ENCODE assay signal across 8 mouse cellular contexts in the genomic region with DNA sequence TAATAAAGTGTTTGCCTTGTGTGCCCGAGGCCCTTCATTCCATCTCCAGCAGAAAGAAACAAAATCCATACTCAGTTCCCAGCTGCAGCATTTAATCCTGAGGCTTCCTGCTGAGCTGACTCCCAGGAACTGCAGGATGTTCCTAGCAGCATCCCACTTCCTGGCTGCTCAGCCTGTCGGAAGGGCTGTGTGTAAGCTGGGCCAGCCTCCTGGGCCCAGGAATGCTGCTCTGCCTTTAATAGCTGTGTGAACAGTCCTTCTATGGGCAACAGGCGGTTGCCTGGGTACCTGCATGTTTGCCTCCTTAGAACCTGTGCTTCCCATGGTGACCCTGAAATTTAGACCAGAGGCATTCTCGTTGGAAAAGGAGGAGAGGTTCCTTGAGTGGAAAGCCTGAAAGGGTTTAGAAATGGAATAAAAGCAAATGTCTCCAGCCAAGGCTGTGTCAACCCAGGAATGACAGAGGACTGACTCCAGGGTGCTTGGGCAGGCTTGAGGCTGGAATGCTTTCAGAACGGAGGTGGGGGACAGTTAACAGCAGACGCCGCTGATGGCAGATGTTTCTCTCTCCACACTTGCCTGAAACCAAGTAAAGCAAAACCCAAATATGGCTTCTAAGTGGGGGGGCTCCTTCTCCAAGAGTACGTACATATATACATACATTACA. TPM values are rescaled to one million over a fixed set of nuclear protein-coding genes. Genes with fewer than 3 reads are reported as not detected.
DNase-seq lines count a peak whose midpoint lies in the region; ATAC-seq and TF ChIP-seq lines count a peak whose summit lies in the region.

No protein-coding gene starts in this region.

- 0 out of 2 replicates have a peak, but pooled peaks have one; percentile 50 for TF ChIP-seq POLR2A in heart, adult 2 months (IDR thresholded peaks at IDR 0.05; ENCODE audit: insufficient read depth, low read depth, low read length)

- 0 out of 2 replicates have a peak, but pooled peaks have one; percentile 16 for TF ChIP-seq EP300 in heart, adult 2 months (IDR thresholded peaks at IDR 0.05; ENCODE audit: insufficient read depth, low read depth, low read length)

- TF ChIP-seq CTCF in G1E (IDR thresholded peaks at IDR 0.05; ENCODE audit: low read depth, low read length), result no peak
- TF ChIP-seq CTCF in heart, adult 2 months (IDR thresholded peaks at IDR 0.05), result no peak

- peaks cover 3% of the 10 kb centered on the region; the same call in 1 of the 2 replicates for H3K79me2 ChIP-seq in heart, adult 2 months (replicated peaks; ENCODE audit: control insufficient read depth, insufficient read depth, low read length)

- peak overlapping the region; percentile 95; the same call in 1 of the 2 replicates for H3K4me3 ChIP-seq in G1E (ENCODE audit: low read depth, low read length)
- H3K4me3 ChIP-seq in heart, adult 2 months, result peak overlapping the region; percentile 88

- ATAC-seq in G1E (ENCODE audit: extremely low read depth, insufficient number of reproducible peaks, low FRiP score, poor library complexity, severe bottlenecking), result no peak
- ATAC-seq in granulocyte monocyte progenitor cell, adult 5-6 weeks (replicated peaks; ENCODE audit: poor library complexity, severe bottlenecking), result no peak
- no peak for ATAC-seq in inflammation-experienced regulatory T-cells, adult 6 months

- peaks cover 50% of the 10 kb centered on the region for H3K4me1 ChIP-seq in G1E (ENCODE audit: insufficient read depth, low read depth, low read length)
- H3K4me1 ChIP-seq in heart, adult 2 months (ENCODE audit: control insufficient read depth, insufficient read depth, low read length), result peaks cover 14% of the 10 kb centered on the region

- H3K27me3 ChIP-seq in G1E (ENCODE audit: insufficient read depth, low read length), result peaks cover 37% of the 10 kb centered on the region
- no peaks in the 10 kb centered on the region for H3K27me3 ChIP-seq in heart, adult 2 months (ENCODE audit: control insufficient read depth, insufficient read depth, low read length)

- DNase-seq in 3134 (ENCODE audit: extremely low read depth, insufficient read length, low spot score), result peak; percentile 45
- DNase-seq in G1E (ENCODE audit: low spot score), result no peak
- DNase-seq in heart, adult 2 months, result peak; percentile 57 to 58
- DNase-seq in kidney, adult 9 months, result peak; percentile 66
- peak; percentile 66 to 79 for DNase-seq in lung, postnatal 4 days
- no peak for DNase-seq in adrenal gland, postnatal 36 days

- H3K36me3 ChIP-seq in G1E (replicated peaks), result peaks cover 23% of the 10 kb centered on the region
- peaks cover under 1% of the 10 kb centered on the region for H3K36me3 ChIP-seq in heart, adult 2 months (ENCODE audit: control insufficient read depth, insufficient read depth, low read length)

- H3K9ac ChIP-seq in heart, adult 2 months (ENCODE audit: low read depth, low read length), result peak overlapping the region; percentile 72

- H3K27ac ChIP-seq in heart, adult 2 months, result peak overlapping the region; percentile 98

- intact Hi-C loops in heart, adult 2 months (cut with DNase I), result loop anchor here (1.0 kb wide), 1 partner anchor 10 kb away; no protein-coding TSS in a partner anchor

- no peaks in the 10 kb centered on the region for H3K9me3 ChIP-seq in G1E (replicated peaks)

- 10% methylated on average over 8 of the region's 8 CpGs for WGBS in heart, adult 2 months

RNA-seq across cellular contexts. Expression of gene Klhl21, which starts 1.0 kb away (rescaled TPM):
- total RNA-seq in G1E (2014; fragmentation: Nextera tagmentation) (2.4 and 4.1 TPM in 2 replicates), G1E (2017) (3.8 and 4.4 TPM in 2 replicates)
- polyA plus RNA-seq in G1E (2012), result 12.2 and 13.5 TPM in 2 replicates
- 10 to 100 TPM; 69.9 to 93.5 TPM for total RNA-seq in heart, adult 2 months (2021)
- polyA plus RNA-seq in heart, adult 2 months (2012; rRNA removed), result 50.4 and 56.2 TPM in 2 replicates
- total RNA-seq in adrenal gland, postnatal 36 days (2021), result 10 to 100 TPM; 21.7 to 29.7 TPM
- 9.8 and 11.6 TPM in 2 replicates for total RNA-seq in granulocyte monocyte progenitor cell, adult 5-6 weeks (2014; fragmentation: Nextera tagmentation)
- total RNA-seq in granulocyte monocyte progenitor cell, adult 5-6 weeks (2017), result 4.3 and 6.3 TPM in 2 replicates
- 1 to 10 TPM; 3.0 to 4.2 (median 3.6) TPM for polyA plus RNA-seq in inflammation-experienced regulatory T-cells, adult 6 months (2017; shearing (Covaris generic))

RNA-seq across cellular contexts. Expression of gene Phf13, which starts 11.6 kb away (rescaled TPM):
- total RNA-seq in G1E (2014; fragmentation: Nextera tagmentation), result 2.9 and 3.7 TPM in 2 replicates
- total RNA-seq in G1E (2017), result 2.0 and 2.3 TPM in 2 replicates
- 5.4 and 6.6 TPM in 2 replicates for polyA plus RNA-seq in G1E (2012)
- 1 to 10 TPM; 4.5 to 4.8 TPM for total RNA-seq in heart, adult 2 months (2021)
- 3.0 and 3.7 TPM in 2 replicates for polyA plus RNA-seq in heart, adult 2 months (2012; rRNA removed)
- 10 to 100 TPM; 17.2 to 17.7 TPM for total RNA-seq in adrenal gland, postnatal 36 days (2021)
- 1.4 and 5.7 TPM in 2 replicates for total RNA-seq in granulocyte monocyte progenitor cell, adult 5-6 weeks (2014; fragmentation: Nextera tagmentation)
- 2.1 and 2.4 TPM in 2 replicates for total RNA-seq in granulocyte monocyte progenitor cell, adult 5-6 weeks (2017)
- polyA plus RNA-seq in inflammation-experienced regulatory T-cells, adult 6 months (2017; shearing (Covaris generic)), result 1 to 10 TPM; 3.2 to 4.6 (median 4.2) TPM

RNA-seq across cellular contexts. Expression of gene Thap3, which starts 18.8 kb away (rescaled TPM):
- total RNA-seq in G1E (2014; fragmentation: Nextera tagmentation), result 2.0 and 3.0 TPM in 2 replicates
- 0.82 and 1.6 TPM in 2 replicates for total RNA-seq in G1E (2017)
- 4.2 and 5.5 TPM in 2 replicates for polyA plus RNA-seq in G1E (2012)
- total RNA-seq in heart, adult 2 months (2021), result 10 to 100 TPM; 12.0 to 13.5 TPM
- 20.8 and 27.6 TPM in 2 replicates for polyA plus RNA-seq in heart, adult 2 months (2012; rRNA removed)
- total RNA-seq in adrenal gland, postnatal 36 days (2021), result 10 to 100 TPM; 19.5 to 20.5 TPM
- total RNA-seq in granulocyte monocyte progenitor cell, adult 5-6 weeks (2014; fragmentation: Nextera tagmentation), result 10.4 and 14.0 TPM in 2 replicates
- total RNA-seq in granulocyte monocyte progenitor cell, adult 5-6 weeks (2017), result 4.9 and 10.8 TPM in 2 replicates
- polyA plus RNA-seq in inflammation-experienced regulatory T-cells, adult 6 months (2017; shearing (Covaris generic)), result 100 to 1,000 TPM; 107 to 167 (median 117) TPM

RNA-seq across cellular contexts. Expression of gene Zbtb48, which starts 19.9 kb away (rescaled TPM):
- total RNA-seq in G1E (2014; fragmentation: Nextera tagmentation) (13.9 and 24.5 TPM in 2 replicates), G1E (2017) (9.3 and 9.8 TPM in 2 replicates)
- polyA plus RNA-seq in G1E (2012), result 12.4 and 13.4 TPM in 2 replicates
- total RNA-seq in heart, adult 2 months (2021), result 1 to 10 TPM; 4.3 to 5.6 TPM
- polyA plus RNA-seq in heart, adult 2 months (2012; rRNA removed), result 5.0 and 8.8 TPM in 2 replicates
- total RNA-seq in adrenal gland, postnatal 36 days (2021), result 1 to 10 TPM; 8.6 to 9.7 TPM
- total RNA-seq in granulocyte monocyte progenitor cell, adult 5-6 weeks (2014; fragmentation: Nextera tagmentation), result 9.2 and 15.7 TPM in 2 replicates
- total RNA-seq in granulocyte monocyte progenitor cell, adult 5-6 weeks (2017), result 5.2 and 10.3 TPM in 2 replicates
- 10 to 100 TPM; 16.2 to 26.3 (median 18.9) TPM for polyA plus RNA-seq in inflammation-experienced regulatory T-cells, adult 6 months (2017; shearing (Covaris generic))

RNA-seq across cellular contexts. Expression of gene Tas1r1, which starts 30.8 kb away (rescaled TPM):
- 0.24 TPM in 1 of 2 replicates, not detected in the other for total RNA-seq in G1E (2014; fragmentation: Nextera tagmentation)
- total RNA-seq in G1E (2017), result 0.06 and 0.27 TPM in 2 replicates
- polyA plus RNA-seq in G1E (2012), result 0.02 and 0.04 TPM in 2 replicates
- under 1 TPM; 0.08 to 0.11 TPM for total RNA-seq in heart, adult 2 months (2021)
- polyA plus RNA-seq in heart, adult 2 months (2012; rRNA removed), result 0.08 TPM in 1 of 2 replicates, not detected in the other
- not detected for total RNA-seq in adrenal gland, postnatal 36 days (2021)
- total RNA-seq in granulocyte monocyte progenitor cell, adult 5-6 weeks (2014; fragmentation: Nextera tagmentation), result 1.6 and 3.2 TPM in 2 replicates
- total RNA-seq in granulocyte monocyte progenitor cell, adult 5-6 weeks (2017), result 1.0 and 2.6 TPM in 2 replicates
- not detected for polyA plus RNA-seq in inflammation-experienced regulatory T-cells, adult 6 months (2017; shearing (Covaris generic))

Comparison
In these comparisons a context has a peak if more than half of its experiments do, and no peak if none do; other contexts are left out.
1. DNase-seq: peak in 3134 (single experiment), heart, adult 2 months (2 of 2), kidney, adult 9 months (single experiment) and lung, postnatal 4 days (2 of 2); none in G1E (single experiment) and adrenal gland, postnatal 36 days (0 of 2).